26 mouse cellular contexts compared by ENCODE assay signal in the genomic region with DNA sequence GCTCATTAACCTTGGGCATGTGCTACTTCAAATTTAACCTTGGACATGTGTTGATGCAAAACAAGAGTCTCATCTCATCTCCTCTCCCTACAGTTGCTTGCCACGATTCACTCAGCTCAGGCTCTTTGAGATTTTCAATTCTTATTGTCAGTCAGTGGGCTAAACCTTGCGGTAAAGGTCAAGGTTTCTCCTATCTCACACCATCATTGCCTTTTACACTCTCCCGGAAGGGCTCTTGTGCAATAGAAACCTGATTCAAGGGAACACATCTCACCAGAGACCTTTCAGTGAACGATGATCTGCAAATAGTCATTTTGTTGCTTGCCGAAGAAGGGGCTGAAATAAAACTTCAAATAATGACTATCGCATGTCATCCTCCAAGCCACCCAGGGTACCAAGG.
"Had no signal": no experiment of that assay in that cellular context is flagged by ENCODE, and none has a peak within 500 bp of the region (broad histone marks: within the 10 kb centered on the region; RNA-seq: fewer than 3 reads in every experiment).

No protein-coding gene starts in this region.

- DNase-seq: gastrocnemius, adult 2 months; gastrocnemius, postnatal 10 days; gastrocnemius, postnatal 25 days; heart, adult 18-20 months; heart, postnatal 10 days; heart, postnatal 4 days; kidney, adult 11 months; kidney, adult 2 months; kidney, adult 9 months; kidney, postnatal 14 days; kidney, postnatal 36 days; layer of hippocampus, adult 9-11 months; layer of hippocampus, postnatal 36 days; left cerebral cortex, postnatal 4 days had no signal

- H3K27me3 ChIP-seq: hindbrain, embryonic 12.5 days had no signal

- ATAC-seq: hindbrain, embryonic 16.5 days; intestine, embryonic 16.5 days; liver, embryonic 12.5 days had no signal

- H3K9me3 ChIP-seq: heart, embryonic 10.5 days; heart, embryonic 12.5 days; hindbrain, embryonic 10.5 days; hindbrain, embryonic 12.5 days; limb, embryonic 13.5 days; limb, embryonic 15.5 days; liver, embryonic 12.5 days had no signal

- H3K4me3 ChIP-seq: gastrocnemius, adult 2 months; heart, embryonic 10.5 days; heart, embryonic 12.5 days; hindbrain, embryonic 10.5 days; hindbrain, embryonic 12.5 days; limb, embryonic 13.5 days; limb, embryonic 15.5 days; liver, embryonic 12.5 days had no signal

- H3K4me2 ChIP-seq: heart, embryonic 12.5 days; hindbrain, embryonic 12.5 days; hindbrain, embryonic 14.5 days; limb, embryonic 13.5 days; limb, embryonic 15.5 days; liver, embryonic 12.5 days had no signal

- H3K9ac ChIP-seq: heart, embryonic 12.5 days; hindbrain, embryonic 12.5 days; hindbrain, embryonic 14.5 days; limb, embryonic 13.5 days; limb, embryonic 15.5 days; liver, embryonic 12.5 days; liver, embryonic 14.5 days had no signal

- H3K27ac ChIP-seq: gastrocnemius, adult 2 months; heart, embryonic 10.5 days; hindbrain, embryonic 10.5 days; hindbrain, embryonic 12.5 days; hindbrain, embryonic 14.5 days; kidney, postnatal 0 days; limb, embryonic 13.5 days; limb, embryonic 15.5 days; liver, embryonic 12.5 days; liver, embryonic 14.5 days had no signal

- H3K4me1 ChIP-seq: heart, embryonic 10.5 days; heart, embryonic 12.5 days; hindbrain, embryonic 10.5 days; hindbrain, embryonic 12.5 days; limb, embryonic 13.5 days; liver, embryonic 12.5 days had no signal

- H3K36me3 ChIP-seq: heart, embryonic 10.5 days; heart, embryonic 12.5 days; hindbrain, embryonic 10.5 days; hindbrain, embryonic 12.5 days; limb, embryonic 13.5 days; limb, embryonic 15.5 days; liver, embryonic 12.5 days had no signal
